Mouse (Mus musculus) neural tube, embryonic 15.5 days (tissue): Measurements from ENCODE around the gene Vcl. TPM values are rescaled to one million over a fixed set of nuclear protein-coding genes. Genes with fewer than 3 reads are reported as not detected.
A peak's percentile ranks its signal among the peaks of the same experiment; 100 is the strongest.

Experiments
- ATAC-seq: fragments of 200-750 bp; cut with Nextera tagmentation; 2 replicates; pipeline ENCODE4 v1.8.0; 2017; ENCODE audit warnings: mild to moderate bottlenecking, moderate TSS enrichment, moderate library complexity; ENCODE audit not compliant: low FRiP score
- H3K27ac ChIP-seq: fragments of 300-500 bp; sonication (generic); replicated peaks from 2 replicates; pipeline ENCODE4 v1.5.1; 2015; ENCODE audit warnings: mild to moderate bottlenecking, inconsistent platforms
- H3K27me3 ChIP-seq: fragments of 300-500 bp; sonication (generic); replicated peaks from 2 replicates; pipeline ENCODE4 v1.6.1; 2015; ENCODE audit warnings: inconsistent platforms
- H3K36me3 ChIP-seq: fragments of 300-500 bp; sonication (generic); 2 replicates; pipeline ENCODE4 v1.6.1; 2015; ENCODE audit warnings: inconsistent platforms
- H3K4me1 ChIP-seq: fragments of 300-500 bp; sonication (generic); 2 replicates; pipeline ENCODE4 v1.6.1; 2015; ENCODE audit warnings: inconsistent platforms
- H3K4me2 ChIP-seq: fragments of 300-500 bp; sonication (generic); 2 replicates; pipeline ENCODE4 v1.6.1; 2015; ENCODE audit warnings: inconsistent platforms, mild to moderate bottlenecking, moderate library complexity
- H3K4me3 ChIP-seq: fragments of 300-500 bp; sonication (generic); replicated peaks from 2 replicates; pipeline ENCODE4 v1.5.1; 2015; ENCODE audit warnings: mild to moderate bottlenecking, inconsistent platforms
- H3K9ac ChIP-seq: fragments of 300-500 bp; sonication (generic); replicated peaks from 2 replicates; pipeline ENCODE4 v1.6.1; 2015; ENCODE audit warnings: mild to moderate bottlenecking, inconsistent platforms
- H3K9me3 ChIP-seq: fragments of 300-500 bp; sonication (generic); replicated peaks from 2 replicates; pipeline ENCODE4 v1.6.1; 2016; ENCODE audit warnings: inconsistent platforms
- WGBS: fragments of 180-500 bp; shearing (Covaris S2); methylation state at CpG from one replicate; pipeline ENCODE4 v1.1.7; 2015; ENCODE audit warnings: mixed read lengths; 5-methylcytosine and 5-hydroxymethylcytosine counted together
- polyA plus RNA-seq: library from polyadenylated mRNA; unstranded; fragments of >200 nt; fragmentation: Nextera tagmentation; extraction: Ambion mirVana; gene quantifications from 2 replicates; pipeline ENCODE4 v1.2.1, GENCODE M21; 2015

Vcl gene
- polyA plus RNA-seq, 1 experiment from 2014 or later, result 17.5 TPM

DNA sequence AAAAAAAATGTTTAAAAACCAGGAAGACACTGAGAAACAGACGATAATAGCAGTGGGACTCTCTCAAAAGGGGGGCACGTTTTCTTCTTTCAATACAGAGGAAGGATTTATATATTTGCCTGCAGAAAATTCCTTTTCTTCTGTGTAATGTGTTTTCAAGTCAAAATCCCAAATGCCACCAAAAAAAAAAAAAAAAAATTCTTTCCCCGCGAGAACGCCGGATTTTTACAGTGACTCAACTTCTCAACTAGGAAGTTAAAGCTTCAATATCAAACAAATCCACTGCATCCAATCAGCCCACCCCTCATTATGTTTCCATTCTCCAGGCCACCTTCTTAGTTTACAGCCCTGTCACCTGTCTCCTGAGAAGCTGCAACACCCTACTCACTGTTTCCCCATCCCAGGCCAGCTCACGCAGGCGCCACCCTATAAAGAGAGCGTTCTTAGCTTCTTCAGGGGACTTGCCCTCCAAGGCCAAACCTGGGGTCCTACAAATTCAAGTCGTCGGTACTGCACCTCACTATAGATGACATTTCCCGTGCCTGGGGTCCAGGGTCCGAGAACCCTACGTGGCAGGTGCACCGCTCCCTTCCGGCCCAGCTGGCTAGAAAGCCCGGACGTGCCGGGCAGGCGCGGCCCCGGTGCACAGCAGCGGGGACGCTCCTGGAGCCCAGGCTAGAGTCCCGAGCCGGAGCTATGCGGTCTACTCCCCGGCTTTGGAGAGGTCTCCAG, 122.3 kb downstream of the Vcl start:
- peak; percentile 14 for ATAC-seq

DNA sequence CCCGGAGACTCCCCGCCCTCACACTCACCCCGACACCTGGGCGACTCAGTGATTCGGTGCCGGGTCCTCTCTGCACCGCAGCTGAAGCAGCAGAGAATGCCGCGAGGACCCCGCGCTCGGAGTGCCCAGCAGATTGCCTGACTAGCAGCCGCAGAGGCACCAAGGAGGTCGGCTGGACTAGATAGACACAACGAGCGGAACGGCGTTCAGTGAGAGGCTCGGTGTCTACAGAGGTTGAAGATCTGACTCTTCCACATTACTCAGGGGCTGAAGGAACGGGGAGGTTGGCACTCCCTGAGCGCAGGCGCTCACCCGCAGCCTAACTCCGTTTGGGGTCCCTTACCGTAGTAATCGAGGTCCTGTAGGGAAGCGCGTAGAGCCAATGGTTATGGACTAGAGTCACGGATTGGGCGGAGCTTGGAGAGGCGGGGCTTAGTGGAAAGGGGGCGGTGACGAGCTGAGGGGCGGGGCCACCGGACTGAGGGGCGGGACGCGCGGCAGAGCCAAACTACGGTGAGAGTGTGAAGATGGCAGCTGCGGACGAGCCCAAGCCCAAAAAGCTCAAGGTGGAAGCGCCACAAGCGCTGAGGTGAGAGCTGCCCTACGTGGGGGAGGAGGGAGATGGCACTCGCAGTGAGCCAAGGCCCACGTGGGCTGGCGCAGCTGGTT, 123.0 kb downstream of the Vcl start, which contains the start of the genes Ap3m1 and Adk:
Gene Ap3m1 (minus strand): TSS at position 397 of the 669 bp plus-strand sequence.
Gene Adk (plus strand): TSS at position 463 of the 669 bp plus-strand sequence.
- Histone ChIP-seq H3K4me1 (peaks cover 15% of the 10 kb centered on the region), H3K27ac (peak within 1 kb of the TSS; percentile 92), H3K36me3 (no peaks in the 10 kb centered on the region), H3K27me3 (no peaks in the 10 kb centered on the region), H3K9ac (peak within 1 kb of the TSS; percentile 79), H3K4me2 (peak within 1 kb of the TSS; percentile 98), H3K9me3 (no peaks in the 10 kb centered on the region), H3K4me3 (peak within 1 kb of the TSS; percentile 72)
- WGBS, result under 1% methylated on average over 48 of the region's 48 CpGs
- ATAC-seq, result peak; percentile 98

More for the DNA sequence above, 122.3 kb downstream of the Vcl start:
- WGBS, result 10% methylated on average over 28 of the region's 28 CpGs
- Histone ChIP-seq H3K9me3 (no peaks in the 10 kb centered on the region), H3K36me3 (no peaks in the 10 kb centered on the region), H3K9ac (peak overlapping the region; percentile 79), H3K4me3 (peak overlapping the region; percentile 72), H3K27ac (peak overlapping the region; percentile 92), H3K4me1 (peaks cover 15% of the 10 kb centered on the region), H3K27me3 (no peaks in the 10 kb centered on the region), H3K4me2 (peak overlapping the region; percentile 98)

DNA sequence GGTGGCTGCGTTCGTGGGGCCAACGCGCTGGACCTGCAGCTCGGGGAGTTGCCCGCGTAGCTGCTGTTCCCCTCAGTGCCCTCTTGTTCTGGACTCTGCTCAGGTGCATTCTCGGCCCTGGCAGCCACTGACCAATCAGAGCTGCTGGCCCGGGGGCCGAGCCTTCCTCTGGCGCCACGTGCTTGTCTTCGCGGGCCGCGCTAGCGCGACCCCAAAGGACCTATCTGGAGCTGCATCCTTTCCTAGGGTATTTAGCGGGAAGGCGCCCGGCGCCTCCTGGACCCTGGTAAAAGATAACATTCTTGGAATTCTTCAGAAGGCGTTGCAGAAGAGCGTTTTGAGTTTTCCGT, 123.6 kb downstream of the Vcl start:
- H3K9me3 ChIP-seq, result no peaks in the 10 kb centered on the region
- H3K4me1 ChIP-seq, result peaks cover 15% of the 10 kb centered on the region
- H3K4me3 ChIP-seq, result peak overlapping the region; percentile 72
- WGBS, result 0% methylated on average over 25 of the region's 25 CpGs
- H3K27ac ChIP-seq, result peak overlapping the region; percentile 92
- H3K9ac ChIP-seq, result peak overlapping the region; percentile 59
- H3K36me3 ChIP-seq, result no peaks in the 10 kb centered on the region
- peak; percentile 82 for ATAC-seq
- H3K27me3 ChIP-seq, result no peaks in the 10 kb centered on the region
- H3K4me2 ChIP-seq, result peak overlapping the region; percentile 98

DNA sequence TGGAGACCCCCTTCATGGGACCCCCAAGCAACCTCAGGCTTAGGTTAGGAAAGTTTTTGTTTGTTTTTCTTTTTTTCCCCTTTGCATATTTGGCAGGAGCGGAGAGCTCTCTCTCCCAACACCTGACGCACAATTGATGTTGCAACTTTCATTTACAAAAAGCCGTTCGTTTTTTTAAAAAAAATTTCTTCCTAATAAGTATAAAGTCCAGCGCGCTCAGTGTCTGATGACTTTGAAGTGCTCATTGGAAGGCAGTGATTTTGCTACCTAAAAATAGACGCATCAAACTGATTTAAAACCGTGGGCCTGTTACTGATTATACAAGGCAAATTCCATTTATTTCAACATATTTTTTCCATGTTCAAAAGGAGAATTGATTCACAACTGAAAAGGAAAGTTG, 124.0 kb downstream of the Vcl start:
- 9% methylated on average over 8 of the region's 8 CpGs for WGBS

DNA sequence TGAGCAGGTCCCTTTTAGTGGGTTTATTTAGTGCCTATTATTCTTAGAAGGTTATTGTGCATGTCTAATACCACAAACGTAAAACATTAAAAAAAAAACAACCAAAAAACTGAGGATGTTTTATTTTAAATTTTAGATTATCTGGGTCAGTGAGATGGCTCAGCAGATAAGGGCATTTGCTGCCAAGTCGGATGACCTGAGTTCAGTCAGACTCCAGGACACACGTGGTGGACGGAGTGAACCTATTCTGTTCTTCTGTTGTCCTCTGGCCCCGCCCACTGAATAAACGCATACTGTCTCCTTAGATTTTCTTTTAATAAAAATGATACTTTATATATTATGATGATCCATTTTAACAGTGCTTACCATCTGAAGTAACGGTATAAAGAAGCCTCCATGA, 124.4 kb downstream of the Vcl start:
- H3K4me1 ChIP-seq, result peaks cover 15% of the 10 kb centered on the region
- peak overlapping the region; percentile 98 for H3K4me2 ChIP-seq
- no peak for ATAC-seq
- no peak overlapping the region for H3K27ac ChIP-seq
- no peaks in the 10 kb centered on the region for H3K9me3 ChIP-seq
- H3K27me3 ChIP-seq, result no peaks in the 10 kb centered on the region
- WGBS, result 52% methylated on average over 7 of the region's 7 CpGs
- H3K4me3 ChIP-seq, result no peak overlapping the region; the same call in 1 of the 2 replicates
- no peak overlapping the region for H3K9ac ChIP-seq
- H3K36me3 ChIP-seq, result no peaks in the 10 kb centered on the region

More for the DNA sequence above, 124.0 kb downstream of the Vcl start:
- Histone ChIP-seq H3K4me2 (peak overlapping the region; percentile 98), H3K4me1 (peaks cover 15% of the 10 kb centered on the region), H3K9ac (peak overlapping the region; percentile 59), H3K4me3 (peak overlapping the region; percentile 72), H3K27me3 (no peaks in the 10 kb centered on the region), H3K36me3 (no peaks in the 10 kb centered on the region), H3K27ac (no peak overlapping the region), H3K9me3 (no peaks in the 10 kb centered on the region)
- no peak for ATAC-seq

DNA sequence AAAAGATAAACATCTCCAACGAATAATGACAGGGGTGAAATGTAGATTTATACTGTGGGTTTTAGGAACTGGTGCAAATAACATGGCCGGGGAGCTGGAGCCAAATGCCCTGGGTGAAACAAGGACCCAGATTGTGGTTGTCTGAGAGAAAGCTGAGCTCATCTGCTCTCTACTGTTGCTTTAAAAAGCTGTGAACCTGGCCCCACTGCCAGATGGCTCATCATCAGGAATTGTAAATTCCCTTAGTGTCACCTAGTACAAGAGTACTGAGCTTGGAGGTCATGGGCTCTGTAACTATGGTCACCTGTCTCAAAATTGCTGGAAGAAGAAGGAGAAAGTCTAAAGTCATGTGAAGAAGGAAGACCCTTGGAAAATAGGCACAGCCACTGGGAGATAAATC, 129.8 kb downstream of the Vcl start:
- Histone ChIP-seq H3K9me3 (no peaks in the 10 kb centered on the region), H3K4me3 (no peak overlapping the region), H3K9ac (no peak overlapping the region), H3K36me3 (no peaks in the 10 kb centered on the region), H3K27me3 (no peaks in the 10 kb centered on the region), H3K4me1 (no peaks in the 10 kb centered on the region), H3K27ac (no peak overlapping the region), H3K4me2 (no peak overlapping the region)
- WGBS, result 93% methylated on average over 2 of the region's 2 CpGs
- no peak for ATAC-seq

DNA sequence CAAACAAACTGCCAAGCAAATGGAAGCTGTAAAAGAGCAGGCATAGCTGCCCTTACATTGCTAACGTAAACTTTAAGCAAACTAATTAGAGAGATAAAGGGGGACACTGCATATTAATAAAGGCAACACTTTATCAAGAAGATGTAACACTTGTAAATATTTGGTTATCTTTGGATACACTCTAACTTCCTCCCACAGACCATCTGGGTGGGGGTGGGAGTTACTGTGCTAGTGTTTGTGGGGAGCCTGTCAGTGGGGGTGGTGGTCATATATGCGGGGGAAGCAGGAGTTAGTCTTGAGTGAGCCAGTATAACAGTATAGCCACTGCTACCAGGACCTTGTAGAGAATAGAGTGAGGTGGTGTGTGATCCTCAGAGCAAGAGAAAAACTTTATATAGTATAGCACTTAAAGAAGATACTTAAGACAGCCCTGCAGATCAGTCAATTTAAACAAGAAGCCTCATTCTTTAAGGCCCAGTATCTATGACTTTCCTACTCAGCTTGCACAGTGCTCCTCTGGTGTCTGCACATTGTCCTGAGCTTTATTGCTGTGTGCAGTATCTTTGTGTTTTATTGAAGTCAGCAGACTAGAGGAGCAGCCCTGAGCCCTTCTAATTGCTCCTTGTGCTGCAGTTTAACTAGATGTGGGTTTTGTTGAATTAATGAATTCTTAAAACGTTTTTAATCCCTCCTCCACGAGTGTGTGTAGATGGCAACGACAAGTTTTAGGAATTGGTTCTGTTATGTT, 133.7 kb downstream of the Vcl start:
- Histone ChIP-seq H3K4me1 (no peaks in the 10 kb centered on the region), H3K4me3 (no peak overlapping the region), H3K27me3 (no peaks in the 10 kb centered on the region), H3K4me2 (no peak overlapping the region), H3K36me3 (no peaks in the 10 kb centered on the region), H3K27ac (no peak overlapping the region), H3K9ac (no peak overlapping the region), H3K9me3 (no peaks in the 10 kb centered on the region)
- 49% methylated on average over 5 of the region's 5 CpGs for WGBS
- no peak for ATAC-seq

DNA sequence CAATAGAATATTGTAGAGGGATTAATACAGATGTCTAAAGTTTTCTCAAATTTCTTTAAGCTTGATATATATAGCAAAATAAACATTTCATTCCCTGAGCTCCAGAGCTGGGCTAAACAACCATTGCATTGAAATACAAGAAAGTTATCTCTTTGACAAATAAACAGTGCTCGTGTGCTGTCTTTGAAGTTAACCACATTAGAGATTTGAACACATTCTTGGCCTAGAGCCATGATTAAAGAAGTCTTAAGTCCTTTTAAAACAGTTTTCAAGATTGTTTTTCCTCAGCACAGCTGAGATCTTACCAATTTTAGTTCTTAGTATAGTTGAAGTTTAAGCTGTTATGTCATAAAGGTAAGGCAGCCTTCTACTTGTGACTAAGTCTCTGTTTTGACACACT, 135.1 kb downstream of the Vcl start:
- Histone ChIP-seq H3K27me3 (no peaks in the 10 kb centered on the region), H3K4me1 (no peaks in the 10 kb centered on the region), H3K27ac (no peak overlapping the region), H3K9me3 (no peaks in the 10 kb centered on the region), H3K36me3 (no peaks in the 10 kb centered on the region), H3K4me3 (no peak overlapping the region), H3K9ac (no peak overlapping the region), H3K4me2 (no peak overlapping the region)
- no peak for ATAC-seq
- WGBS, result 59% methylated on average over 1 of the region's 1 CpGs

DNA sequence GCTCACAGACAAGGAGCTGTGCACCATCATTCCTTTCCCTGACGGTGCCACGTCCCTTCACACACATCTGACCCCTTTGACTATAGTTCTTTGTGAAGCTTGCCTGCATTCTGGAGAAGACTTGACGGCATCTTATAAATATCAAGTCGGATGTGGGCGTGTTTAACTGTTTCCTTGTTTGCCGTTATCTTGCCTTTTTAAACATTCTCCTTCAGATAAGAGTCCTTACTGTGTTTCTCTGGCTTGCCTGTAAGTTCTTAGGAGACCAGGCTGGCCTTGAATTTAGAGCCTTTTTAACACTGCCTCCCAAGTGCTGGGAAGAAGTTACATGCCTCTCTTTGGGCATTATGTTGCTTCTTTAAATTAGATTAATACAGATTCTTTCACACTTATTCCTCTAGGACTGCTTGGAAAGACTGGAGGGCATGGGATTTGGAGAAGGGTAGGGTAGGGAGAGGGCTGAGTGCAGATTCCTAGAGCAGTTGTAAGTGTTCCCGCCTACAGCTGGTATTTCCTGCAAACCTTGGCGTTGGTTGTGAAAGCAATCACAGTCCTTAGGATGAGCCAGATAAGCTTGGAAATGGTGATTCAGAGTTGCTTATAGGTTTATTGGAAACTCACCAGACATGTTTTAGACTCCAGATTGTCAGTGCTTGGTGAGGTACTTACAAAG, 136.4 kb downstream of the Vcl start:
- H3K4me1 ChIP-seq, result no peaks in the 10 kb centered on the region
- no peak overlapping the region for H3K27ac ChIP-seq
- H3K9ac ChIP-seq, result no peak overlapping the region
- H3K9me3 ChIP-seq, result no peaks in the 10 kb centered on the region
- H3K4me3 ChIP-seq, result no peak overlapping the region
- no peaks in the 10 kb centered on the region for H3K36me3 ChIP-seq
- H3K27me3 ChIP-seq, result no peaks in the 10 kb centered on the region
- no peak for ATAC-seq
- no peak overlapping the region for H3K4me2 ChIP-seq
- 78% methylated on average over 8 of the region's 8 CpGs for WGBS

DNA sequence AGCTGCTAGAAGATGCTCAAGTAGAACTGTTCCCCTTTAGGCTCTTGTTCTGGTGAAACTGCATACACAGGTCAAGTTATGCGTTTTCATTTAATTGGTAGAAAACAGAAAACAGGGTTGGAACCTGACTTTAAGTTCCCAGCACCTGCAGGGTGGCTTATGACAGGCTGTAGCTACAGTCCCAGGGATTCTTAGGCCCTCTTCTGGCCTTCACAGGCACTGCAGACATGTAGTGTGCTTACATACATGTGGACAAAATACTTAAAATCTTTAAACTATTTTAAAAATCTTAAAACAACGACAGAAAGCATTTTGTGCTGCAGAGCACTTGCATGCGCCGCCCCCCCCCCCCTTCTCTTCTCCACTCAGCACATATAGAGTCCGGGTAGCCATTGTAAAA, 140.4 kb downstream of the Vcl start:
- Histone ChIP-seq H3K4me1 (no peaks in the 10 kb centered on the region), H3K27ac (no peak overlapping the region), H3K27me3 (no peaks in the 10 kb centered on the region), H3K9ac (no peak overlapping the region), H3K36me3 (no peaks in the 10 kb centered on the region), H3K9me3 (no peaks in the 10 kb centered on the region), H3K4me2 (no peak overlapping the region), H3K4me3 (no peak overlapping the region)
- 89% methylated on average over 5 of the region's 5 CpGs for WGBS
- no peak for ATAC-seq

DNA sequence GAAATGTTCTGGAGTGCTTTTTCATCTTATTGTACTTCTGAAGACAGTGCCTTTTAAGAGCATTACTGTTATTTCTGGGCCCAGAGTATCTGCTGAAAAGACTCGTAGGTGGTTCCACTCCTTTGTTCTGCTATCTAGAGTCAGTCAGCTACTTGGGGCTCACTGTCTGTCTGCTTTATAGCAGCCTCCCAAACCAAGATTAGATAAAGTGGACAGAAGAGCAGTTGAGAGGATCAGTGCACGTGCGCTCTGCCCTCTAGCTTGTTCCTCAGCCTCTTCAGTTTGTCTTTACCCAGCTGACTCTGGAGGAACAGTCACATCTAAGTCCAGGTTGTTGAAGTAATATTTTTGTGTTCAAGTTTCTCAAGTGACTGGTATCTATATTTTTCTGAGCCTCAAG, 144.8 kb downstream of the Vcl start:
- Histone ChIP-seq H3K4me2 (no peak overlapping the region), H3K4me3 (no peak overlapping the region), H3K9me3 (no peaks in the 10 kb centered on the region), H3K4me1 (peaks cover 5% of the 10 kb centered on the region), H3K9ac (no peak overlapping the region), H3K27ac (no peak overlapping the region), H3K27me3 (no peaks in the 10 kb centered on the region), H3K36me3 (no peaks in the 10 kb centered on the region)
- no peak for ATAC-seq
- 70% methylated on average over 3 of the region's 3 CpGs for WGBS
